Mouse (Mus musculus) stomach, postnatal 0 days (tissue): ENCODE data around the gene Asb4.

Source experiments
- CTCF ChIP-seq: IDR thresholded peaks from 2 replicates; pipeline ENCODE4 v1.5.1; 2016; ENCODE audit warnings: antibody characterized with exemption, low read depth, mild to moderate bottlenecking, moderate library complexity
- EP300 ChIP-seq: optimal IDR thresholded peaks from 2 replicates; pipeline ENCODE3; 2016; ENCODE audit warnings: antibody characterized with exemption

GRCm38 (mm10) chr6:5444331-5444898 is 61.2 kb downstream of the Asb4 start:
- TF ChIP-seq CTCF = no peak
- no peak for TF ChIP-seq EP300
